Mouse (Mus musculus) ovary, adult 2 months (tissue): ENCODE results near the gene Plekhm2. TPM values are rescaled to one million over a fixed set of nuclear protein-coding genes. Genes with fewer than 3 reads are reported as not detected.

Experiments used
- polyA plus RNA-seq: library from polyadenylated mRNA; depleted of rRNA; stranded (reverse); fragments of >200 nt; gene quantifications from 2 replicates; pipeline ENCODE4 v1.2.3, GENCODE M21; 2012; rRNA removed

Plekhm2 gene
- 69.2 and 81.9 TPM in 2 replicates for polyA plus RNA-seq

GRCm38 (mm10) chr4:141664799-141665198, at the start of gene Plekhm2:
Plekhm2 (minus strand) TSS chr4:141664899.

GRCm38 (mm10) chr4:141685499-141685898, 20.8 kb upstream of the Plekhm2 start, which contains the start of gene Rsc1a1:
Rsc1a1 (minus strand) TSS chr4:141685599.

GRCm38 (mm10) chr4:141623666-141624065, 41.0 kb downstream of the Plekhm2 start, which contains the start of gene Slc25a34:
Slc25a34 (minus strand) TSS chr4:141623821.

GRCm38 (mm10) chr4:141618565-141619243, 46.0 kb downstream of the Plekhm2 start, which contains the start of gene Tmem82:
Tmem82 (minus strand) TSS chr4:141618633.

GRCm38 (mm10) chr4:141605861-141606260, 58.8 kb downstream of the Plekhm2 start, which contains the start of gene Fblim1:
Fblim1 (minus strand) TSS chr4:141606096.

Other genes with a start within 250 kb of the Plekhm2 start
- not detected in 2 replicates for gene Clcnkb, start 248.9 kb downstream of the Plekhm2 start, polyA plus RNA-seq
- gene Hspb7, start 244.1 kb downstream of the Plekhm2 start, polyA plus RNA-seq, result 15.4 and 16.0 TPM in 2 replicates
- gene Srarp, start 228.8 kb downstream of the Plekhm2 start, polyA plus RNA-seq, result 1.9 and 2.3 TPM in 2 replicates
- 61.4 and 64.3 TPM in 2 replicates for gene Zbtb17, start 220.2 kb downstream of the Plekhm2 start, polyA plus RNA-seq
- gene Spen, start 126.3 kb downstream of the Plekhm2 start, polyA plus RNA-seq, result 21.1 and 26.2 TPM in 2 replicates
- gene Fblim1, start 58.8 kb downstream of the Plekhm2 start, polyA plus RNA-seq, result 38.7 and 43.2 TPM in 2 replicates
- 2.5 and 2.9 TPM in 2 replicates for gene Tmem82, start 46.3 kb downstream of the Plekhm2 start, polyA plus RNA-seq
- 5.1 and 5.5 TPM in 2 replicates for gene Slc25a34, start 41.1 kb downstream of the Plekhm2 start, polyA plus RNA-seq
- gene Rsc1a1, start 20.7 kb upstream of the Plekhm2 start, polyA plus RNA-seq, result 10.4 and 14.6 TPM in 2 replicates
- 23.6 and 28.8 TPM in 2 replicates for gene Ddi2, start 58.5 kb upstream of the Plekhm2 start, polyA plus RNA-seq
- gene Agmat, start 81.8 kb upstream of the Plekhm2 start, polyA plus RNA-seq, result 0.53 and 0.86 TPM in 2 replicates
- 14.0 and 14.9 TPM in 2 replicates for gene Dnajc16, start 126.0 kb upstream of the Plekhm2 start, polyA plus RNA-seq
- gene Casp9, start 128.7 kb upstream of the Plekhm2 start, polyA plus RNA-seq, result 31.5 and 38.1 TPM in 2 replicates
- 6.7 and 13.2 TPM in 2 replicates for gene Cela2a, start 161.3 kb upstream of the Plekhm2 start, polyA plus RNA-seq
- gene Ctrc, start 181.5 kb upstream of the Plekhm2 start, polyA plus RNA-seq, result 0.29 and 0.70 TPM in 2 replicates
- gene Efhd2, start 210.0 kb upstream of the Plekhm2 start, polyA plus RNA-seq, result 83.2 and 92.9 TPM in 2 replicates